Mouse (Mus musculus): ENCODE results near the gene Hnrnpab. TPM values are rescaled to one million over a fixed set of nuclear protein-coding genes. Genes with fewer than 3 reads are reported as not detected.

The Hnrnpab gene
- total and polyA plus RNA-seq, 2 experiments: 96.9 to 103 TPM

DNA sequence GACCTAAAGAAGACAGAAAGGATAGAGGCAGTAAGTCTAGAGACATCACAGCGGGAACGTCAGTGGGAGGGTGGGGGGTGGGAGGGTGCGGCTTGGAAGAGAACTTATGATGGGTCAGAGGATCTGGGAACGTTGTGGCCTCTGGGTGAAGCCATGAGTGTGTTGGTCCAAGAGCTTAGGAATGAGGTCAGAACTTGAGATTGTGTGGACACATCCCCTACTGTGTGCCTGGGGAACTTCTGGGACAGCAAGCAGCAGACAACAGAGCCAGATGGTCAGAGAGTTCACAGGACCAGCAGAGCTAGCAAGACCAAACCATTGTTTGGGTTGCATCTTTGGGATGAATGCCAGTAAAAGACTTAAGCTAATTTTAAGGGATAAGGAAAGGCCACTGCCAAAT lies 37.8 kb downstream of the Hnrnpab start:
- Histone ChIP-seq H3K27ac (replicated peaks; ENCODE audit: insufficient read depth, low read depth, low read length) (no peak overlapping the region), H3K79me2 (ENCODE audit: control insufficient read depth, insufficient read depth, low read length) (no peaks in the 10 kb centered on the region), H3K27me3 (ENCODE audit: control insufficient read depth, insufficient read depth, low read length) (no peaks in the 10 kb centered on the region), H3K4me3 (ENCODE audit: insufficient read depth, low read depth, low read length) (no peak overlapping the region), H3K9ac (ENCODE audit: low read depth, low read length) (no peak overlapping the region), H3K4me1 (ENCODE audit: control insufficient read depth, insufficient read depth, low read length) (no peaks in the 10 kb centered on the region), H3K36me3 (ENCODE audit: control insufficient read depth, insufficient read depth, low read length) (no peaks in the 10 kb centered on the region)
- 80% methylated on average over 4 of the region's 4 CpGs for WGBS
- DNase-seq (ENCODE audit: extremely low read depth, low read depth, low spot score): no peak
- TF ChIP-seq CTCF (IDR thresholded peaks at IDR 0.05; ENCODE audit: low read depth, low read length): no peak
- no peak for TF ChIP-seq POLR2A (IDR thresholded peaks at IDR 0.05; ENCODE audit: extremely low read depth, insufficient read depth, low read length)

DNA sequence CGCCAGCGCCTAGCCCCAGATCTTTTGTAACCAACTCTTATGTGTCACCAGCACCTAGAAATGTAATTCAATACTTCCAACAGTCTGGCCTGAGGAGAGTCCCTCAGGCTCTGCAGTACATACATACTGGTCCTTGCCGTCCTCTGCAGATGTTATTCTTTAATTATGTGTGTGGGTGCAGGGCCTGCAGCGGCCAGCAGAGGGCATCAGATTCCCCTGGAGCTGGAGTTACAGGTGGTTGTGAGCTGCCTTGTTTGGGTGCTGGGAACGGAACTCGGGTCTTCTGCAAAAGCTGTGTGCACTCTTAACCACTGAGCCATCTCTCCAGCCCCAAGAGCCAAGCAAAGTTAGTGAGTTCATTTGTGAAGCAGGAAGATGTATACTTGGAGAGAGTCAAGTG lies 40.7 kb downstream of the Hnrnpab start:
- no peak overlapping the region for H3K27ac ChIP-seq (replicated peaks; ENCODE audit: insufficient read depth, low read depth, low read length)
- H3K9ac ChIP-seq (ENCODE audit: low read depth, low read length): no peak overlapping the region
- H3K4me3 ChIP-seq (ENCODE audit: insufficient read depth, low read depth, low read length): no peak overlapping the region
- no peaks in the 10 kb centered on the region for H3K79me2 ChIP-seq (ENCODE audit: control insufficient read depth, insufficient read depth, low read length)
- TF ChIP-seq CTCF (IDR thresholded peaks at IDR 0.05; ENCODE audit: low read depth, low read length): 0 out of 2 replicates have a peak, but pooled peaks have one; percentile 27
- no peak for TF ChIP-seq POLR2A (IDR thresholded peaks at IDR 0.05; ENCODE audit: extremely low read depth, insufficient read depth, low read length)
- H3K27me3 ChIP-seq (ENCODE audit: control insufficient read depth, insufficient read depth, low read length): no peaks in the 10 kb centered on the region
- no peaks in the 10 kb centered on the region for H3K36me3 ChIP-seq (ENCODE audit: control insufficient read depth, insufficient read depth, low read length)
- H3K4me1 ChIP-seq (ENCODE audit: control insufficient read depth, insufficient read depth, low read length): no peaks in the 10 kb centered on the region
- no peak for DNase-seq (ENCODE audit: extremely low read depth, low read depth, low spot score)
- WGBS: 95% methylated on average over 6 of the region's 6 CpGs

DNA sequence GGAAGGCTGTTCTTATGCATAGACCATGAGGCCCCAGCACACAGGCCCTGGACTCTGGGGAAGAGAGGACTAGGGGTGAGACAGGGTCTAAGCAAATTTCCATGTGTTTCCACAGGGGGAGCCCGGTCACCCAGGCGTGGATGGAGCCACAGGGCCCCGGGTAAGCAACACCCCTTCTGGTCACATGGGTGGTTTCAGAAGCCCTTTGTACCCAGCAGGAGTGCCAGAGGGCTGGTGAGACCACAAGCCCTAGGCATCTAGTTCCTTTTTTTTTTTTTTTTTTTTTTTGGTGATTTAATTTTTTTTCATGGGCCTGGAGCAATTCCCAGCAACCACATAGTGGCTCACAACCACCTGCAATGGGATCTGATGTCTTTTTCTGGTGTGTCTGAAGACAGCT lies 41.6 kb downstream of the Hnrnpab start:
- WGBS: 26% methylated on average over 3 of the region's 3 CpGs

GRCm38 (mm10) chr11:51563276-51563675 lies 43.4 kb downstream of the Hnrnpab start:
- Histone ChIP-seq H3K27me3 (ENCODE audit: control insufficient read depth, insufficient read depth, low read length) (no peaks in the 10 kb centered on the region), H3K79me2 (ENCODE audit: control insufficient read depth, insufficient read depth, low read length) (no peaks in the 10 kb centered on the region), H3K9ac (ENCODE audit: low read depth, low read length) (no peak overlapping the region), H3K4me3 (ENCODE audit: insufficient read depth, low read depth, low read length) (no peak overlapping the region), H3K4me1 (ENCODE audit: control insufficient read depth, insufficient read depth, low read length) (no peaks in the 10 kb centered on the region), H3K36me3 (ENCODE audit: control insufficient read depth, insufficient read depth, low read length) (no peaks in the 10 kb centered on the region), H3K27ac (replicated peaks; ENCODE audit: insufficient read depth, low read depth, low read length) (no peak overlapping the region)
- DNase-seq (ENCODE audit: extremely low read depth, low read depth, low spot score): no peak
- no peak for TF ChIP-seq POLR2A (IDR thresholded peaks at IDR 0.05; ENCODE audit: extremely low read depth, insufficient read depth, low read length)
- TF ChIP-seq CTCF (IDR thresholded peaks at IDR 0.05; ENCODE audit: low read depth, low read length): no peak
- 75% methylated on average over 1 of the region's 1 CpGs for WGBS

More for the DNA sequence above, 41.6 kb downstream of the Hnrnpab start:
- no peaks in the 10 kb centered on the region for H3K36me3 ChIP-seq (ENCODE audit: control insufficient read depth, insufficient read depth, low read length)
- no peak overlapping the region for H3K4me3 ChIP-seq (ENCODE audit: insufficient read depth, low read depth, low read length)
- TF ChIP-seq POLR2A (IDR thresholded peaks at IDR 0.05; ENCODE audit: extremely low read depth, insufficient read depth, low read length): no peak
- TF ChIP-seq CTCF (IDR thresholded peaks at IDR 0.05; ENCODE audit: low read depth, low read length): no peak; the same call in 1 of the 2 replicates
- H3K27me3 ChIP-seq (ENCODE audit: control insufficient read depth, insufficient read depth, low read length): no peaks in the 10 kb centered on the region
- no peak overlapping the region for H3K27ac ChIP-seq (replicated peaks; ENCODE audit: insufficient read depth, low read depth, low read length)
- no peaks in the 10 kb centered on the region for H3K79me2 ChIP-seq (ENCODE audit: control insufficient read depth, insufficient read depth, low read length)
- no peaks in the 10 kb centered on the region for H3K4me1 ChIP-seq (ENCODE audit: control insufficient read depth, insufficient read depth, low read length)
- DNase-seq (ENCODE audit: extremely low read depth, low read depth, low spot score): peak; percentile 31
- no peak overlapping the region for H3K9ac ChIP-seq (ENCODE audit: low read depth, low read length)

GRCm38 (mm10) chr11:51555066-51555465 lies 51.6 kb downstream of the Hnrnpab start:
- no peak for TF ChIP-seq CTCF (IDR thresholded peaks at IDR 0.05; ENCODE audit: low read depth, low read length)
- no peak for TF ChIP-seq POLR2A (IDR thresholded peaks at IDR 0.05; ENCODE audit: extremely low read depth, insufficient read depth, low read length)
- Histone ChIP-seq H3K27me3 (ENCODE audit: control insufficient read depth, insufficient read depth, low read length) (no peaks in the 10 kb centered on the region), H3K27ac (replicated peaks; ENCODE audit: insufficient read depth, low read depth, low read length) (no peak overlapping the region), H3K4me1 (ENCODE audit: control insufficient read depth, insufficient read depth, low read length) (no peaks in the 10 kb centered on the region), H3K9ac (ENCODE audit: low read depth, low read length) (no peak overlapping the region), H3K36me3 (ENCODE audit: control insufficient read depth, insufficient read depth, low read length) (no peaks in the 10 kb centered on the region), H3K4me3 (ENCODE audit: insufficient read depth, low read depth, low read length) (no peak overlapping the region), H3K79me2 (ENCODE audit: control insufficient read depth, insufficient read depth, low read length) (no peaks in the 10 kb centered on the region)
- 85% methylated on average over 2 of the region's 2 CpGs for WGBS
- no peak for DNase-seq (ENCODE audit: extremely low read depth, low read depth, low spot score)

DNA sequence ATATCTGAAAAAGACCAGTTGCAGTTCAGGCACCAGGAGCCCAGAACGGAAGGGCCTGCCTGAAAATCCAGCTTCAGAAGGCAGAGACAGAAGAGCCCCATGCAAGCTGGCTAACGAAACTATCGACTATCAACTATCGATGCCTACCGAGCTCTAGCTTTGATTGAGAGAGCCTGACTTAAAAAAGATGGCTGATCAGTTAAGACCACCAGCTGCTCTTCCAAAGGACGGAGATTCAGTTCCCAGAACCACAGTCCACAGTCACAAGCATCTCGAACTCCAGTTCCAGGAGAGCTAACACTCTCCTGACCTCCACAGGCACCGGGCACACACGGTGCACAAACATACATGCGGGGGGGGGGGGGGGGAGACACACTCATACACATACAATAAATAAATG lies 52.1 kb downstream of the Hnrnpab start:
- TF ChIP-seq CTCF (IDR thresholded peaks at IDR 0.05; ENCODE audit: low read depth, low read length) (no peak), POLR2A (IDR thresholded peaks at IDR 0.05; ENCODE audit: extremely low read depth, insufficient read depth, low read length) (no peak)
- Histone ChIP-seq H3K4me3 (ENCODE audit: insufficient read depth, low read depth, low read length) (no peak overlapping the region), H3K4me1 (ENCODE audit: control insufficient read depth, insufficient read depth, low read length) (no peaks in the 10 kb centered on the region), H3K79me2 (ENCODE audit: control insufficient read depth, insufficient read depth, low read length) (no peaks in the 10 kb centered on the region), H3K27me3 (ENCODE audit: control insufficient read depth, insufficient read depth, low read length) (no peaks in the 10 kb centered on the region), H3K9ac (ENCODE audit: low read depth, low read length) (no peak overlapping the region), H3K27ac (replicated peaks; ENCODE audit: insufficient read depth, low read depth, low read length) (no peak overlapping the region), H3K36me3 (ENCODE audit: control insufficient read depth, insufficient read depth, low read length) (no peaks in the 10 kb centered on the region)
- 77% methylated on average over 10 of the region's 10 CpGs for WGBS
- DNase-seq (ENCODE audit: extremely low read depth, low read depth, low spot score): no peak
